Mouse (Mus musculus) mouse embryonic stem cell (cell line): ENCODE measurements around the gene Ifih1.

Source experiments
- in situ Hi-C, 2 experiments: fragments of 300-500 bp; cut with MboI; formaldehyde crosslinking; loops; 1 replicate in 1 of 2; 3 replicates in 1 of 2; pipeline ENCODE4 v1.14.3; 2019 to 2020; ENCODE audit warnings: low sequenced_read_pairs in 2 of 2, low pct_unique_long_range_greater_than_20kb in 1 of 2, mixed read lengths in 1 of 2; ENCODE audit not compliant: unreplicated experiment in 1 of 2

Gene Ifih1

DNA sequence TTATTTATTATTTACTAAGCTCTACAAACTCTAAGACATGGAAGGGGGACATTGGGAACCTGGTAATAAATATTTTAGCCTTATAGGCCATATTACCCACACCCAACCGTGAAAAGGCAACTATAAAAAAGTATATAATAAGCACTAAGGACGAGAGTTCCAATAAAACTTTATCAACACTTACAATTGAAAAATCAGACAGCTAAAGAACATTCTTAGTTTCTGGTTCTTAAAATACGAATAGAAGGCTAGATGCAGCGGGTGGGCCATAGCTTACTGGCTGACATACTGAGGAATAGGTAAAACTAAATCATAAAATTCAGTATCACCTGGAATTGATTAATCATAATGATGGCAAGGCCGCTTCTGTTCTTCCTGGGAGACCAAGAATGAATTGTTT, 1.2 kb downstream of the Ifih1 start:
- in situ Hi-C loops: no loop called here

DNA sequence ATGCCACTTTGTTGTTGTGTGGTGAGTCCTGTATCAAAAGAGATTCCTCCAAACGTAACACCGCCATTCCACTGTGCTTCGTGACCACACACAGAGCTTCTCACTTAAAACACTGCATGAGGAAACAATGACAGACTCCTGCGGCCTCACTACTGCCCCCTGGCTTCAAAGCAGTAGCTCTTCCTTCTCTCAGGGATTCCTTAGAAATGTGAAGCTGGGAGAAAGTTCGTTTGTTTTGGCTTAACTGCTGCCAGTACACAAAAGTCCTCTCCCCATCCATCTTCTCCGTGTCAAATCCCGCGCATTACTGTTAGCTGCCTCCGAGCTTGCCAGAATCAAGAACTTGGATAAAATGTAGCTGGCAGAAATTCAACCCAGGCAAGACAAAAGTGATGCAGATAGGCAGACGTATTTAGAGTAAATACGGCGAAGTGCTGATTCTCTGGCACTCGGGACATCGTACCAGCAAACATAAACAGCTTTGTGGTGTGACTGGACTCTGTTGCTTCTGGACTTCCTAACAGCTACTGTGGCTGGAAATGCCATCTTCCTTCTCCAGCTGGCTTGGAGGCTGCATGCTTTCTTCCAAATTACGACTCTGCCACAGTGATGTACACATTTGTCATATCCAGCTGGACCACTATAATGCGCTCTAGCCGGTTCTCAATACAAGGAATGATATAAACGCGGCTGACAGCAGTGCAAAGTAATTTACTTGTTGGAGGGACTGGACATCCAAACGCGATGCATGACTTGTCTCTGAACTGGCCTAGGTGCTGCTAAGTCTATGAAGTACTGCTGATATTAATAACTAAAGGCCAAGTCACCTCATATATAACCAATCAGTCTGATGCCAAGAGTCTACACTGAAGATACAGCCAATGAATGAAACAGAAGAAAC, 2.4 kb downstream of the Ifih1 start:
- in situ Hi-C loops: no loop called here

DNA sequence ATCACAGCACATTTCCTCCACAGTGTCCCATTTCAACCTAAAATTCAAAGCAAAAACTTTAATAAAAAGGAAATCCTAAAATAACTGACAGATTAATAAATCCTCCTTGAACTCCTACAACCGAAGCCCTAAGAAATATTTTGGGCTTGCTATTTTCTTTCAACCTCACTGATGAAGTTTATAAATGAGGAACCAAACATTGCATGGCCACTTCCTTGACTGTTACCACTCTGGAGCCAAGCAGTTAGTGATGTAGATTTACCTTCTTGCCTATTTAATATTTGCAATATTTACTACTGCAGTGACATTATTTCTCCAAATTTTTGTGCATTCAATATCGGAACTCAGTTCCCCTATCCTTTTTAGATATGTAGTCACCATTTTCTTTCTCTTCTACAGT, 6.2 kb downstream of the Ifih1 start:
- in situ Hi-C loops: no loop called here

DNA sequence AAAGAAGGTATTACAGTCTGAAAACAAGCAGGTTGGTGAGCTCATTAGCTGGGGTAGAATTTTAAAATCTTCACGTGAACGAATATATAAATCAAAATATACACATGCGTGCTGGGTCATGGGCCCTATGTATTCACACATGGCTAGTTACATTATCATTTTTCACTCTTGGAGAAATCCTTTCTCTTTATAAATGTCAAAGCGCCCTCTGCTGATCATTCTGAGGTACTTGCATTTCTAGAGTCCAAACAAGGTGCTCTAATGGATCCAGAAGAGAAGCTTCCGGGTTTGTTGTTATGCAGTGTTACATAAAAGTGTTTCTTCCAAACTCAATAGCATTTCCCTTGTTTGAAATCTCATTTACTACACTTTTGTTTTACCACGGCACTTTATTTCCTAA, 15.6 kb downstream of the Ifih1 start:
- in situ Hi-C loops: no loop called here

GRCm38 (mm10) chr2:62628356-62628755, 17.7 kb downstream of the Ifih1 start:
- in situ Hi-C loops: no loop called here

DNA sequence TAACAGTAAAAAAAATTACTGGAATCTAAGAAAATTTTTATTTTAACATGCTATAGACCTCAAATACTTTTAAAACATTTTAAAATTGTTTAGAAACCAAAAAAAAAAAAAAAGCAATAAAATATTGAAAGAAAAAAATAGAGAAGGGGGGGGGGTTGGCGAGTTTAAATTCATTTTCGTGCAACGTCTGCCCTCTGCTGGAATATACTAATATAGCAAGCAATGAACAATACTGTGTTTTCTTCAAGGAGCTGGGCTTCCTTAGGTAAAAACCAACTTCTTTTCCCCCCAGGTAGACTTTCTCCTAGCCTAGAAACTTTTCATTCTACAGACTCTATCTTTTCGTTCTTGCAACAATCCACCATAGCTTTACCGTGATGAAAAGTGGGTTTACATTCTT, 18.3 kb downstream of the Ifih1 start:
- in situ Hi-C loops: no loop called here

DNA sequence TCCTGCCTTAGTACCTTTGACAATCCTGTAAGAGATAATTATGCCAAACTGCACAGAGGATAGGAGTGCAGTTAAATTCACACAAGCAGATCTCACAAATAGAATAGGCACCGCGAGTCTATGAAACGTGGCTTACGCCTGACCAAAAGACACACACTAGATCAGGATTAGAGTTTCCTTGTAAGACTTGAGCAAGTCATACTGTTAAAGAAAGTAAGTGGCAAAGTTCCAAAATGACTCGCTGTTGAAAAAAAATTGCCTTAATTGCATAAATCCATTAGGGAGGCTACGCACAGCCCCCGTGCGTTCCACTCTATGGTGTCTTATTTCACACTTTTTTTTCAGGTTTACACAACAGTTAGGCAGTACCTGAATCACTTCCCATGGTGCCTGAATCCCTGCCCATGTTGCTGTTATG, 23.0 kb downstream of the Ifih1 start:
- in situ Hi-C loops: no loop called here

- in situ Hi-C loops: no loop called here
Observed at GRCm38 (mm10) chr2:62619679-62620078, 26.4 kb downstream of the Ifih1 start.

GRCm38 (mm10) chr2:62618934-62619341, 27.1 kb downstream of the Ifih1 start:
- in situ Hi-C loops: no loop called here

DNA sequence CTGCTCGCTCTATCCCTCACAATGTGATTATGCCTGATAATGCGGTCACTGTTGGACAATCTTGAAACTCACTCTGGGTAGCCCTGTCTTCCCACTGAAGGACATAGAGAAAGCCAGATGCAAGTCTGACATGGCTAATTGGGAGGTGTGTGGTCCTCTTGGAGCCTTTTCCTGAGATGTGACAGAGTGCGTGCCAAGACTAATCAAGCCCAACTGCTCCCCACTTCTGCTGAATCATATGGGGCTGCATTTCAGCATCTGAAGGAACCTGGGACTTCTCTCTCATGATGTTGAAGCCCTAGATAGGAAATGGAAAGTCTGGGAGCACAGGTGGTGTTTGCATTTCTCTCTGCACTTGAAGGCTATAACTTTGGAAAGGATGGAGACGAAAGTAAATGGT, 32.9 kb downstream of the Ifih1 start:
- in situ Hi-C loops: no loop called here

- in situ Hi-C loops: no loop called here
Observed at GRCm38 (mm10) chr2:62606205-62606604, 39.9 kb downstream of the Ifih1 start.

DNA sequence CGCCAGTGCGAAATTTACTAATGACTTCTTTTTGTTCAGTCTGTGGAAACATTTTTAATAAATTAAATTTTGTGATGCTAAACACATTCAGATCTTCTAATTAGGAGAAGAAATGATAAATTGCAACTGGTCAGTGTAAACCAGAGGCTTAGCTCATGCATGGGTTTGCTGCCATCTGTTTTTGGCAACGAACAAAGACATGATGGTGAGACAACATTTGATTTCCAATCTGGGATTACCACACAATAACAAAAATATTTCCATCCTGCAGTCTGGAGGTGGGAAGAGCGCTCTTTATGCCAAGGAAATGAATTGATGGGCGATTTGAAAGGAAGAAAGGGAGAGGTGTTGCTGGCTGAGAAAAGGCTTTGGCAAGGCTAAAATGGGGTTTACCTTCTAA, 42.5 kb downstream of the Ifih1 start:
- in situ Hi-C loops: no loop called here

DNA sequence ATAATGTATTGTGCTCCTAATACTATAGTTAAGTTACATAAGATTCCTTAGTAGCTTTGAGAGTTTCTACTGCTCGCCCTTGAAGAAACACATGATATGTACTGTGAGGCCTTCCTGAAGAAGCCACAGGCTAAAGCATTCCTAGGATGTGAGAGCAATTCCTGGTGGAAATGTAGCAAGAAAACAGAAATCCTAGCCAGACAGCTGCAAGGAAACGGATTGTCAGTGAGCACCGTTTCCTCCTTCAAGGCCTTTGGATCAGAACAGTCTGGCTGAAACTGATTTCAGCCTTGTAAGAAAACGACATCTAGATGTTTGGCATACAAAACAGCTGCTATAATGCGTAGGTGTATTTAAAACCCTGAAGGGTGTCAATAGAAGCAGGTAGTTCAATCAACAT, 49.5 kb downstream of the Ifih1 start:
- in situ Hi-C loops: no loop called here

DNA sequence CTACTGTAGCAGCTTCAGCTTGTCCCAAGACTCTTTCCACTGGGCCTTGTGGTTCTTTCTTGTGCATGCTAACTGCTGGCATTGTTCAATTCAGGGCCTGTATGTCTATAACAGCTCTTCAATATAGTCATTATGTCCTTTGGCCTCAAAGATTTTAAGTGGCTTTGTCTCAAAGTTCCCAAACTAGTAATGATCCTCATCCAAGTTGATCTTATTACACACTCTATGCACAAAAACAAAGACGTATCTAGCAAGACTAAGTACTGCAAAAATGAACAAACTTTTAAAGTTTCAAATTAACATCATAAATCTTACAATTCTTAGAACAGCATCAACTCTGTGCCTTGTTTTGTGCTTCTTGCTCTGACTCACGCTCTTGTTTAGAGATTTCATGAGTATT, 51.6 kb downstream of the Ifih1 start:
- in situ Hi-C loops: no loop called here

DNA sequence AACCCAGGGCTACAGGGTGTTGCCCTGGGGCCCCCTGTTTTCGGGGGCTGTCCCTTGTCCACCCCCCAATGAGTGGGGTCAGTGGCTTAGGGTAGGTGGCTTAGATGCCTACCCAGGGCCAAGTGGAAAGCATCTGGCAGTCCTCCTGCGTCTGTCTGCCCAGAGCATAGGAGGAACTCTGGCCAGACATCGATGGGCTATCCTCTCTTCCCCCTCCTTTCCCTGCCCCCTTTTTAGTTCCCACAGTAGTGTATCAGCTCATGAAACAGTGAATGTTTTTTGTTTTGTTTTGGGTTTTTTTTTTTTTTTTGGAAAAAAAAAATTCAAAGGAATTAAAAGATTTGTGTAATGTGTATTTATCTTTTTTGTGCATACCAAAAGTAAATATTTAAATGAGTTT, 54.5 kb downstream of the Ifih1 start:
- in situ Hi-C loops: no loop called here

DNA sequence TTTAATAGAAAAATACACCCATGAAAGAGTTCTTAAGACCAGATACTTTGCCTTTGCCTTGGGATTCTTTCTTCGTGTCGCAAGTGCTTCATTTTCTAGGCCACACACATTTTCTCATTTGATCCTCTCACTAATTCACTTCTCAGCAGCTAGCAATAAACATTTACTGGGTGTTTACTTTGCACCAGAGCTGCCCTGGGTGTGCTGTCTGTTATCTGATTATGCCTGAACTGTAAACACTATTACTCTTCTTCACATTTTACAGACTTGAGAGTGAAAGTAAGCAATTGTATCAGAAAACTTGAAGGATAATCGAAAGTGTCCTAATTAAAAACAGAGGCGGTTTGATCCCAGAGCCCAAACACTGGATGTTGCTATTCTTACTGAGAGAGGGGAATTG, 56.7 kb downstream of the Ifih1 start:
- in situ Hi-C loops: no loop called here

GRCm38 (mm10) chr2:62585769-62586168, 60.3 kb downstream of the Ifih1 start:
- in situ Hi-C loops: no loop called here

DNA sequence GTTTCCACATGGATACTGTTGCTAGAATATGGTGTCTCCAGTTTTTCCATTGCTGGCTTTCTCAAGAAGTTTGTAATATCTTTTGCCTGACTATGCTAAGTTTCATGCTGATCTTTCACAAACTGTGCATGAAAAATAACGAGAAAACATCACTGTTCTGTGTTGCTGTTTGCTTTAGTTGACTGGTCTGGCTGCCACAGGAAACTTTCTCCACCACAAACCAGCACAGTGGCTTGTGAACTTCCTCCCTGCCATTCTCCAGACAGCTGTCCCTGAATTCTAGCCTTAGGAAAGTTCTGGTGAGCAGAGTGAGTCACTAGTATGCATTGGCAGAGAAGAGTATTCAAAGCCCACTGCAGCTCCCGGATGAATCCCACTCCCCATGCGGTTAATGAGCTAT, 71.1 kb downstream of the Ifih1 start:
- in situ Hi-C loops: no loop called here

GRCm38 (mm10) chr2:62574250-62574649, 71.8 kb downstream of the Ifih1 start:
- in situ Hi-C loops: no loop called here

DNA sequence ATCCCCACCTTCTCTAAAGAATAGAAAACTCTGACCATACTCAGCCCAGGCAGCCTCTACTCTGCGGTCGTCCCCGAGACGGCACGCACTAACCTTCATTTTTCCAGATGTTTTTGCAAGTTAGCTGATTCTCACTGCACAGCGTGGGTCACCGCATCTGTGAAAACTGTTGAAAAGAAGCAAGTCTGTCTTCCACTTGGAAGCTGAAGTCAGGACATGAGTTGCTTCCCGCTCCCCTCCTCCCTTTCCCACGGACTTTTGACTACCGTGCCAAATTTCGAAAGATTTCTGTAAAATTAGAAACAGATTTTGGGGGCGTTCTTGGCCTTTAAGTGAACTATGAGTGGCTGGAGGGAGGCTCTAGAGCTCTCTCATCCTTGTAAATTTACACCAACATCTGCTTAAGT, 72.3 kb downstream of the Ifih1 start, which contains the start of gene Fap:
Gene Fap, minus strand, starts transcription at position 323 of the 407 bp plus-strand sequence.
- in situ Hi-C loops: no loop called here
